Mouse (Mus musculus): ENCODE measurements around the gene Pcmt1.

Gene Pcmt1

GRCm38 (mm10) chr10:7582891-7583557, 97.9 kb downstream of the Pcmt1 start:
- no peak for DNase-seq

DNA sequence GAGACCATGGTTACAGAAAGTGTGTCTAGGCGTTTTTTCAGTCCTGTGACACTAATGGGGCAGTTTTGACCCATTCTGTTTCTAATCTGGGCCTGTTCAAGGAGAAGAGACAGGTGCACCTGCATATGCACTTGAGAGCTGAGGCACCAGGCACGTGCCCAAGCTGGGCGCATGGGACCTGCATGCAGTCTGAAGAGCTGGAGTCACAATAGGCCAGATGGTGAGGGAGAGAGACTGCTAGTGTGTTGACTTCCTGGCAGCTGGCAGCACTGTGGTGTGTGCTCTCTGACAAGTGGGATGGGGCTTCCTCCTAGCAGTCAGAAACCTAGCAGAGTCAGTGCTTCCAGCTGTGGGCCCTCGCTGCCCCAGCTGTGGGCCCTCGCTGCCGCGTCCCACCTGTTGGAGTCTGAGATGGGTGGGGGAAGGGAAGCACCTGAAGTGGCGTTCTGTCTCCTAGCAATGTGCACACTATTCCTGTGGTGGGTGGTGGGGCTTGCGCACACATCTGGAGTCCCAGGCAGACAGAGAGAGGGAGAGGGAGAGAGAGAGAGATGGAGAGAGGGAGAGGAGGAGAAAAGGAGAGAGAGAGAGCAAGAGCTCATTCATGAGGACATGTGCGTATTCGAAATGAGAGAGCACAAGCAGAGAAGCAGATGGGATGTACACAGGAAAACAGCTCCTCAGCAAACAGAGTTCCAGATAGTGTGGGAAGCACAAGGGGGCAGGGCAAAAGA, 98.6 kb downstream of the Pcmt1 start:
- no peak for DNase-seq

GRCm38 (mm10) chr10:7581401-7581800, 99.5 kb downstream of the Pcmt1 start:
- DNase-seq: no peak

All from right cerebral cortex, postnatal 14 days (tissue).